Mouse (Mus musculus) midbrain, embryonic 10.5 days (tissue): ENCODE measurements around the gene C2cd4b. TPM values are rescaled to one million over a fixed set of nuclear protein-coding genes. Genes with fewer than 3 reads are reported as not detected.

Source experiments
- microRNA-seq: library from miRNA; unstranded; fragments of <30 nt; microRNA quantifications from one replicate; pipeline ENCODE4, GENCODE M21; 2017
- polyA plus RNA-seq: library from polyadenylated mRNA; unstranded; fragments of >200 nt; fragmentation: Nextera tagmentation; extraction: Ambion mirVana; gene quantifications from 2 replicates; pipeline ENCODE4 v1.2.1, GENCODE M21; 2016

Gene C2cd4b
- polyA plus RNA-seq, 1 experiment from 2014 or later, result not detected

Small RNAs within 50 kb of the gene (microRNA-seq; reads per million reads assigned to microRNA genes)
- not detected for gene Mir7241
- not detected for gene Mir7242

Other genes with a start within 250 kb of the C2cd4b start
- gene Tln2, start 199.7 kb upstream of the C2cd4b start, polyA plus RNA-seq, result 20.7 and 23.3 TPM in 2 replicates
- not detected in 2 replicates for gene C2cd4a, start 72.9 kb downstream of the C2cd4b start, polyA plus RNA-seq
- 4.0 and 5.1 TPM in 2 replicates for gene Vps13c, start 81.0 kb downstream of the C2cd4b start, polyA plus RNA-seq